Mouse (Mus musculus): Measurements from ENCODE around the gene Mcl1. TPM values are rescaled to one million over a fixed set of nuclear protein-coding genes. Genes with fewer than 3 reads are reported as not detected.
"Not testable (repeated sequence)": the region's sequence is repeated elsewhere in the genome, so short reads cannot be mapped to it uniquely, and the experiment has no call there.

Mcl1 gene
- polyA plus RNA-seq, 1 experiment from 2014 or later, result 41.4 TPM

DNA sequence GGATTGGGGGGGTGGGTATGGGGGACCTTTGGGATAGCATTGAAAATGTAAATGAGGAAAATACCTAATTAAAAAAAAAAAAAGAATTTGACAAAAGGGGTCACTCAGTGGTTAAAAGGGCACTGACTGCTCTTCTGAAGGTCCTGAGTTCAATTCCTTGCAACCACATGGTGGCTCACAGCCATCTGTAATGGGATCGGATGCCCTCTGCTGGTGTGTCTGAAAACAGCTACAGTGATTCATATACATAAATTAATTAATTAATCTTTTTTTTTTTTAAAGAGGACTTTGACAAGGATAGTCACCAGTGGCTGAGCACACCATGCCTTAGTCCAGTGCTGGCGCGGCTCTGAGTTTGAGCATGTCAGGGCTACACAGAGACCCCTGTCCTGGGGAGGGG is 11.8 kb downstream of the Mcl1 start:
- not testable (repeated sequence) for H3K9ac ChIP-seq (replicated peaks); ATAC-seq (ENCODE audit: low FRiP score); H3K9me3 ChIP-seq (replicated peaks); H3K4me2 ChIP-seq; H3K4me3 ChIP-seq (replicated peaks); H3K36me3 ChIP-seq; H3K27me3 ChIP-seq (replicated peaks); H3K27ac ChIP-seq (replicated peaks)
- H3K4me1 ChIP-seq, result peaks cover 61% of the 10 kb centered on the region
- WGBS, result 94% methylated on average over 3 of the region's 3 CpGs

DNA sequence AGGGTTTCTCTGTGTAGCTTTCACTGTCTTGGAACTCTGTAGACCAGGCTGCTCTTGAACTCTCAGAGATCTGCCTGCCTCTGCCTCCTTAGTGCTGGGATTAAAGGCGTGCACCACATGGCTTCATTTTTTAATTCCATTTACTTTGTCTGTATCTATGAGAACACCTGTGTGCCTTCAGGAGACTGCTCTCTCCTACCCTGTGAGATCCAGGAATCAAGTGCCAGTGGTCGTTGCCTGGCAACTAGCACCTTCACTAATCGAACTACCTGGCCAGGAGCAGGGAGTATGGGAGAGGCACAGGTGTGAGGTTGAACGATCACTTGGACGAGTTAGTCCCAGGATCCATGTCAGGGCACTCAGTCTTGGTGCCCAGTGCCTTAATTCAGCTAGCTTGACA is 12.6 kb downstream of the Mcl1 start:
- Histone ChIP-seq H3K27me3 (replicated peaks) (no peaks in the 10 kb centered on the region), H3K9ac (replicated peaks) (no peak overlapping the region), H3K9me3 (replicated peaks) (no peaks in the 10 kb centered on the region), H3K4me2 (no peak overlapping the region), H3K4me1 (peaks cover 65% of the 10 kb centered on the region), H3K27ac (replicated peaks) (no peak overlapping the region), H3K4me3 (replicated peaks) (no peak overlapping the region), H3K36me3 (no peaks in the 10 kb centered on the region)
- 87% methylated on average over 5 of the region's 5 CpGs for WGBS
- ATAC-seq (ENCODE audit: low FRiP score), result no peak

DNA sequence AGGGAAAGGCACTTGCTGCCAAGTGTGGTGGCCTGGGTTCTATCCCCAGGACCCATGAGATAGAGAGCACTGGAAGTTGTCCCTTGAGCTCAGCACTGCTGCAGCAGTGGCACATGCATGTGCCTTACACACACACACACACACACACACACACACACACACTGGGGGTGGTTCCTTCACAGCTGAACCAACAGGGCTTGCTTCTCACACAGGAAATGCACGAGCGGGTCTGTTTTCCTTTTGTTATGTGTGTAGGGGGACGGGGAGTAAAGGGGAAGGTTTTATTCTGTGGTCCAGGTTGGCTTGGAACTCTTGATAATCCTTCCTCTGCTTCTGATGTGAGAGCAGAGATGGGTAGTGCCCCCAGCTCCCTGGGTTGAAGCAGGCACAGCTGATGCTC is 13.9 kb downstream of the Mcl1 start:
- Histone ChIP-seq H3K9ac (replicated peaks) (no peak overlapping the region), H3K27me3 (replicated peaks) (no peaks in the 10 kb centered on the region), H3K4me2 (no peak overlapping the region), H3K9me3 (replicated peaks) (no peaks in the 10 kb centered on the region), H3K4me3 (replicated peaks) (no peak overlapping the region), H3K4me1 (peaks cover 61% of the 10 kb centered on the region), H3K27ac (replicated peaks) (peak overlapping the region; percentile 79; the same call in 1 of the 2 replicates), H3K36me3 (no peaks in the 10 kb centered on the region)
- ATAC-seq (ENCODE audit: low FRiP score), result no peak
- 75% methylated on average over 3 of the region's 3 CpGs for WGBS

DNA sequence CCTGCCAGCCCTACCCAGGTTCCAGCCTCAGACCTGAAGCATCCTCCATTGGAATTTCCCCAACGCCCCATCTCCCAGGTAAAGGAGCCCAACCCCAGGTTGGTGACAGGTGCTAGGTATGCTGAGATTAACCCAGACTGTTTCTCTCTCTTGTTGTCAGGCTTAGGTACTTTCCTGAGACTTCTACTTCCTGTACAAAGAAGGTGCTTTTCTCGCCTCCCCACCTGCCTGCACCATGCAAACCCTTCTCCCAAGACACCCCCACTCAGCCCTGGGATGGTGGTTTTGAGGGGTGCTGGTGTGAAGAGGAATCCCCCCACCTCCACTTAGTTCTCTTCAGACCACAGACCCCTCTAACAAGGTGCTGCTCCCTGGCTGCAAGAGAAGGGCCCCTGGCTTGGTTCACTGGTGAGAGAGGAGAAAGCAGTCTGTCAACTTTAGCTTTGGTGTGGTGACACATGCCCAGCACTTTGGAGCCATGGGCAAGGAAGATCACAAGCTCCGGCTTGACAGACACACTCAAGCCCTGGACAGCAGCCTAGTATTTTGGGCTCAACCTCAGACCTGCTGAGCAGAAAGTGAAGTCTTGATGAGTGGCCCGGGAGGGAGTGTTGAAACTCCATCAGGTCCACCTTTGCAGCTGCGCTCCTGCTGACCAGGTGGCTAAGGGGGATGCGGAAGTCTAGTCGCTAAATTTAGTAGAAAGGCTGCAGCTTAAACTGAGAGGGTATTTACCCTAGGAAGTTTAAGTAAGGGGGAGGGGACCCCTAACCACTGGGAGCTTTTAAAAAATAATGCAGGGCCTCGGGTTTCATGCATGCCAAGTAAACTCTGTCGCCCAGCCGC is 14.5 kb downstream of the Mcl1 start:
- Histone ChIP-seq H3K36me3 (no peaks in the 10 kb centered on the region), H3K9me3 (replicated peaks) (no peaks in the 10 kb centered on the region), H3K4me1 (peaks cover 55% of the 10 kb centered on the region), H3K9ac (replicated peaks) (no peak overlapping the region), H3K27me3 (replicated peaks) (no peaks in the 10 kb centered on the region), H3K4me3 (replicated peaks) (no peak overlapping the region), H3K4me2 (no peak overlapping the region), H3K27ac (replicated peaks) (peak overlapping the region; percentile 79)
- ATAC-seq (ENCODE audit: low FRiP score), result no peak
- 60% methylated on average over 10 of the region's 10 CpGs for WGBS

GRCm38 (mm10) chr3:95673707-95674211 is 15.2 kb downstream of the Mcl1 start:
- H3K27me3 ChIP-seq (replicated peaks), result no peaks in the 10 kb centered on the region
- H3K9ac ChIP-seq (replicated peaks), result no peak overlapping the region
- ATAC-seq (ENCODE audit: low FRiP score), result no peak
- peaks cover 51% of the 10 kb centered on the region for H3K4me1 ChIP-seq
- peak overlapping the region; percentile 79 for H3K27ac ChIP-seq (replicated peaks)
- H3K36me3 ChIP-seq, result no peaks in the 10 kb centered on the region
- 0 out of 2 replicates have a peak overlapping the region, but pooled peaks have one; percentile 3 for H3K4me2 ChIP-seq
- 29% methylated on average over 11 of the region's 11 CpGs for WGBS
- H3K4me3 ChIP-seq (replicated peaks), result no peak overlapping the region
- H3K9me3 ChIP-seq (replicated peaks), result no peaks in the 10 kb centered on the region

DNA sequence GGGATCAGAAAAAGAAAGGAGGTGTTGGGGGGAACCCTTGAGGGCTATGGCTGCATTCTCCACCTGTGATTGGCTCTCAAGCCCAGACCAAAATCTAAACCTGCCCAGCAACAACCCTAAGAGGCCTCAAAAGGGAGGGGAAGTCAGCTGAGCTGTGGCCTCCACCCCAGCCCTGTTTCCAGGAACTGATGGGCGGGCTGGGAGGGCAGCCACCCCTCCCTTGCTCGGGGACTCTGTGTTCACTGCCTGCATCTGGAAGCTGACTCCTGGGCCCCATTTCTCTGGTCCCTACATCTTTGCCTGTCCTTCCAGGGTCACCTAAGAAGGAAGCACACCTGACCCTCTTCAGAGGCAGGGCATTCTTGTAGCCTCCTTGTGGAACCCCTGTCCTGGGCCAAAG is 15.6 kb downstream of the Mcl1 start:
- H3K27ac ChIP-seq (replicated peaks), result peak overlapping the region; percentile 79
- H3K9me3 ChIP-seq (replicated peaks), result no peaks in the 10 kb centered on the region
- no peaks in the 10 kb centered on the region for H3K36me3 ChIP-seq
- no peaks in the 10 kb centered on the region for H3K27me3 ChIP-seq (replicated peaks)
- no peak for ATAC-seq (ENCODE audit: low FRiP score)
- 23% methylated on average over 2 of the region's 2 CpGs for WGBS
- H3K4me3 ChIP-seq (replicated peaks), result no peak overlapping the region
- H3K9ac ChIP-seq (replicated peaks), result no peak overlapping the region
- H3K4me2 ChIP-seq, result 0 out of 2 replicates have a peak overlapping the region, but pooled peaks have one; percentile 25
- H3K4me1 ChIP-seq, result peaks cover 51% of the 10 kb centered on the region

- no peak for ATAC-seq (ENCODE audit: low FRiP score)
- H3K9me3 ChIP-seq (replicated peaks), result no peaks in the 10 kb centered on the region
- H3K27me3 ChIP-seq (replicated peaks), result no peaks in the 10 kb centered on the region
- H3K36me3 ChIP-seq, result no peaks in the 10 kb centered on the region
- 14% methylated on average over 6 of the region's 6 CpGs for WGBS
- H3K4me1 ChIP-seq, result peaks cover 51% of the 10 kb centered on the region
- H3K4me2 ChIP-seq, result peak overlapping the region; percentile 25
- no peak overlapping the region for H3K9ac ChIP-seq (replicated peaks)
- H3K4me3 ChIP-seq (replicated peaks), result no peak overlapping the region
- peak overlapping the region; percentile 79 for H3K27ac ChIP-seq (replicated peaks)
These were observed 16.2 kb downstream of the Mcl1 start for GRCm38 (mm10) chr3:95674812-95675211.

DNA sequence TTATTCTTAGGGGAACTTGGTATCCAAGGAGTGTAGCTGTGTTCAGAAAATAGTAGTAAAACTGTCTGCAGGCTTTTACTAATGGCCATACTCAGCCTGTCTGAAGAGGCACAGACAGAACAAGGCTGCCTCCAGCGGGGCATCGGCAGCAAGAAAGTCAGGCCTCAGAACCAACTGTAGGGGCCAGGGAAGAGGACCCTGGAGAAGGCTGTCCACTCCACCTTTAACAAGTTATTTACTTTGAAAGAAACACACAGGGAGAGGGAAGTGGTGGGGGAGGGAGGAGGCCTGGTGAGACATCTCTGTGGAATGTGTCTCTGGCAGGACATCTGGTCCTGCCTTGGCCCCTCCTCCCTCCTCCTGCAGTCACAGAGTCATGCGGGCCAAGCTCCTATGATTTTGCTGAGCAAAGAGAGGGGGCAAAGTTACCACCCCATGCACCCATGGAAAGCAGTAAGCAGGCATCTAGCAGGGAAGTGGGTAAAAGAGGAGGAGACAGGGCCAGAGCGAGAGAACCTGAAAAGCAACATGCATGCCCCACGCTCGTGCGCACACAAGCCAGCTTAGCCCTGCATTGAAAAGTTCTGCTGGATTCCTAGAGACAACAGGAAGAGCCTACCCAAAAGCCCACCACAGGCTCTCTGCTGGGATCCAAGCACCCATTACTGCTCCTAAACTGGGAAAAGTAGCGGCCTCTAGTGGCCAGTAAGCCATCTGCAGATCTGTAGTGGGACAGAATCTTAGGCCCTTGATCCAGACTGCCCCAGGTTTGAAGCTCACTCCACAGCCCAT is 16.9 kb downstream of the Mcl1 start:
- WGBS, result 24% methylated on average over 8 of the region's 8 CpGs
- no peak overlapping the region for H3K4me3 ChIP-seq (replicated peaks)
- no peaks in the 10 kb centered on the region for H3K9me3 ChIP-seq (replicated peaks)
- no peak overlapping the region for H3K9ac ChIP-seq (replicated peaks)
- no peaks in the 10 kb centered on the region for H3K27me3 ChIP-seq (replicated peaks)
- peaks cover 51% of the 10 kb centered on the region for H3K4me1 ChIP-seq
- ATAC-seq (ENCODE audit: low FRiP score), result peak; percentile 55
- peak overlapping the region; percentile 25 for H3K4me2 ChIP-seq
- H3K36me3 ChIP-seq, result no peaks in the 10 kb centered on the region
- peak overlapping the region; percentile 79 for H3K27ac ChIP-seq (replicated peaks)

DNA sequence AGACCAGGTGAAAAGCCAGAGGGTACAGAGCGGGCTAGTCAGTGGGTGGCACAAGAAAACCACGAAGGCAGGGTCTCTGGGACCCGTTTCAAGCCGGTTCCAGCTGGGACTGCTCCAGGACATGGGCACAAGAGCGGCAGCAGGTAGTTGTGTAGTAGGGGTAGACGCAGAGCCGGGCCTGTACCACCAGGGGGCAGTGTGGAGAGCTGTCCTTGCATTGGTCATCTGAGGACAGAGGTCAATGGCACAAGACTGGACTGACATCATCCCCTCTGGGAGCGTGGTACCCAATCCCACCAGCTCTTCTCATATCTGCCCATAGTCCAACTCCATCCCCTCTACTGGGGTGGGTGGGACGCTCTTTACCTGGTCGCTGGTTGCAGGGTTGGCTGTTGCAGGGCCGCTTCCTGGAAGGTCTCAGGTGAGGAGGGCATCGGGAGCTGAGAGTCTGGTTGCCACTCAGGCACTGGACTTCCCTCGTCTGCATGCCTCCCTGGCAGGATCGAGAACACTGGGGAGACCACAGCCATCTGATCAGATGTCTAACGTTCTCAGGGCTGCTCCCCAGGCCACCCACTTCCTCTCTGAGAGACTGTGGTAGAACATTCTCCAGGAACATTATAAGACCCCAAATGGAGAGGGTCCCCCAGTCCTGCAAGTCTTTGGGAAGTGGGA is 18.3 kb downstream of the Mcl1 start:
- H3K4me2 ChIP-seq, result no peak overlapping the region
- ATAC-seq (ENCODE audit: low FRiP score), result no peak
- WGBS, result 61% methylated on average over 15 of the region's 15 CpGs

GRCm38 (mm10) chr3:95677420-95678090 is 19.0 kb downstream of the Mcl1 start:
- Histone ChIP-seq H3K36me3 (no peaks in the 10 kb centered on the region), H3K4me2 (no peak overlapping the region), H3K27me3 (replicated peaks) (no peaks in the 10 kb centered on the region), H3K4me1 (peaks cover 48% of the 10 kb centered on the region), H3K9ac (replicated peaks) (no peak overlapping the region), H3K9me3 (replicated peaks) (no peaks in the 10 kb centered on the region), H3K4me3 (replicated peaks) (no peak overlapping the region), H3K27ac (replicated peaks) (no peak overlapping the region; the same call in 1 of the 2 replicates)
- no peak for ATAC-seq (ENCODE audit: low FRiP score)
- WGBS, result 84% methylated on average over 19 of the region's 19 CpGs

More for the DNA sequence above, 18.3 kb downstream of the Mcl1 start:
- Histone ChIP-seq H3K36me3 (no peaks in the 10 kb centered on the region), H3K4me1 (peaks cover 54% of the 10 kb centered on the region), H3K27me3 (replicated peaks) (no peaks in the 10 kb centered on the region), H3K4me3 (replicated peaks) (no peak overlapping the region), H3K9me3 (replicated peaks) (no peaks in the 10 kb centered on the region), H3K9ac (replicated peaks) (no peak overlapping the region), H3K27ac (replicated peaks) (0 out of 2 replicates have a peak overlapping the region, but pooled peaks have one; percentile 79)

DNA sequence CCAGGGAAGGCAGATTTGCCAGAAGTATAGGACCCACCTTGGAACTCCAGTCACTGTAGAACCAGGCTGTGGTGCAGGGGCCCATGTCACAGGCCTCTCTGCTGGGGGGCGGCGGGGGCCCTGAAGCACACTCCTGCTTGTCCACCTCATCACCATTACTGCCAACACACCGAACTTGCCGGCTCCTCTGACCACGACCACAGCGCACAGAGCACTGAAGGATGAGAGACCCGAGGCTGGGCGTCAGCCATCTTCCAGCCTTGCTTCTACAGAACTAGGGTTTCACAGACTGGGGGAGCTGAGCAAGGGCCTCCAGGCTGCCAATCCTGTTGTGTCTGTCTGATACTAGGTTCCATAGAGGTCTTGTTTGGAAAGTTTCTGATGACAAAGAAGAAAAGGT is 21.0 kb downstream of the Mcl1 start:
- H3K9ac ChIP-seq (replicated peaks), result no peak overlapping the region
- H3K4me3 ChIP-seq (replicated peaks), result no peak overlapping the region
- H3K27me3 ChIP-seq (replicated peaks), result no peaks in the 10 kb centered on the region
- H3K9me3 ChIP-seq (replicated peaks), result no peaks in the 10 kb centered on the region
- WGBS, result 94% methylated on average over 8 of the region's 8 CpGs
- H3K36me3 ChIP-seq, result no peaks in the 10 kb centered on the region
- no peak overlapping the region for H3K27ac ChIP-seq (replicated peaks)
- ATAC-seq (ENCODE audit: low FRiP score), result no peak
- peaks cover 28% of the 10 kb centered on the region for H3K4me1 ChIP-seq
- H3K4me2 ChIP-seq, result no peak overlapping the region
